Mouse (Mus musculus) spleen, adult 2 months (tissue): ENCODE measurements around the gene Pcsk7.

Source experiments
- CTCF ChIP-seq: fragments of 200-500 bp; IDR thresholded peaks from 2 replicates; pipeline ENCODE4 v1.5.1; 2011; ENCODE audit warnings: mild to moderate bottlenecking, inconsistent platforms; ENCODE audit not compliant: insufficient read depth, insufficient read length, insufficient replicate concordance; ENCODE audit errors: extremely low read depth
- POLR2A ChIP-seq: fragments of 200-500 bp; IDR thresholded peaks from 2 replicates; pipeline ENCODE4 v1.6.1; 2011; ENCODE audit warnings: low read depth, low read length, inconsistent platforms

GRCm38 (mm10) chr9:45932571-45933415 lies 26.5 kb downstream of the Pcsk7 start:
- TF ChIP-seq POLR2A (no peak), CTCF (no peak)
